Mouse (Mus musculus): ENCODE measurements around the gene Hira. TPM values are rescaled to one million over a fixed set of nuclear protein-coding genes. Genes with fewer than 3 reads are reported as not detected.

The Hira gene
- polyA plus RNA-seq (2015; fragmentation: Nextera tagmentation; extraction: Ambion mirVana): 11.1 and 11.2 TPM in 2 replicates

GRCm38 (mm10) chr16:18876442-18877308 lies at the start of gene Hira, which contains the start of gene Mrpl40:
Gene Hira, plus strand, starts transcription at chr16:18877037.
Gene Mrpl40, minus strand, starts transcription at chr16:18876862.
- DNase-seq (ENCODE audit: low spot score): peak; percentile 92
- peak within 1 kb of the TSS; percentile 92 for H3K9ac ChIP-seq (ENCODE audit: low read depth, low read length)
- peak within 1 kb of the TSS; percentile 90 for H3K4me2 ChIP-seq (ENCODE audit: low read length)
- H3K4me3 ChIP-seq (replicated peaks; ENCODE audit: low read depth, low read length): peak within 1 kb of the TSS; percentile 95
- TF ChIP-seq CTCF (IDR thresholded peaks at IDR 0.05; ENCODE audit: low read depth): peak; percentile 26; the same call in 1 of the 2 replicates
- under 1% methylated on average over 84 of the region's 93 CpGs for WGBS
- H3K27ac ChIP-seq: peak within 1 kb of the TSS; percentile 97
- H3K9me3 ChIP-seq (replicated peaks; ENCODE audit: low read length): no peaks in the 10 kb centered on the region
- H3K36me3 ChIP-seq (ENCODE audit: insufficient read depth, low read length): peaks cover 24% of the 10 kb centered on the region
- no peaks in the 10 kb centered on the region for H3K27me3 ChIP-seq (ENCODE audit: insufficient read depth, low read length)
- peak; percentile 95 for ATAC-seq (replicated peaks; ENCODE audit: low FRiP score, low read depth)
- peaks cover 8% of the 10 kb centered on the region; the same call in 1 of the 2 replicates for H3K4me1 ChIP-seq (replicated peaks; ENCODE audit: insufficient read depth, low read length)

- no peak for DNase-seq (ENCODE audit: low spot score)
- Histone ChIP-seq H3K27ac (0 out of 2 replicates have a peak overlapping the region, but pooled peaks have one; percentile 25), H3K4me2 (ENCODE audit: low read length) (no peak overlapping the region), H3K27me3 (ENCODE audit: insufficient read depth, low read length) (no peaks in the 10 kb centered on the region), H3K9ac (ENCODE audit: low read depth, low read length) (no peak overlapping the region), H3K4me3 (replicated peaks; ENCODE audit: low read depth, low read length) (no peak overlapping the region), H3K9me3 (replicated peaks; ENCODE audit: low read length) (no peaks in the 10 kb centered on the region), H3K36me3 (ENCODE audit: insufficient read depth, low read length) (peaks cover 56% of the 10 kb centered on the region), H3K4me1 (replicated peaks; ENCODE audit: insufficient read depth, low read length) (no peaks in the 10 kb centered on the region)
- WGBS: 93% methylated on average over 3 of the region's 3 CpGs
- no peak for TF ChIP-seq CTCF (IDR thresholded peaks at IDR 0.05; ENCODE audit: low read depth)
- ATAC-seq (replicated peaks; ENCODE audit: low FRiP score, low read depth): peak; percentile 74
Measured at GRCm38 (mm10) chr16:18828630-18829029, 48.2 kb upstream of the Hira start.

- no peak overlapping the region for H3K9ac ChIP-seq (ENCODE audit: low read depth, low read length)
- no peaks in the 10 kb centered on the region for H3K4me1 ChIP-seq (replicated peaks; ENCODE audit: insufficient read depth, low read length)
- no peak overlapping the region for H3K4me2 ChIP-seq (ENCODE audit: low read length)
- TF ChIP-seq CTCF (IDR thresholded peaks at IDR 0.05; ENCODE audit: low read depth): no peak
- no peak overlapping the region for H3K27ac ChIP-seq
- no peak overlapping the region for H3K4me3 ChIP-seq (replicated peaks; ENCODE audit: low read depth, low read length)
- 83% methylated on average over 6 of the region's 6 CpGs for WGBS
- no peaks in the 10 kb centered on the region for H3K27me3 ChIP-seq (ENCODE audit: insufficient read depth, low read length)
- H3K36me3 ChIP-seq (ENCODE audit: insufficient read depth, low read length): peaks cover 59% of the 10 kb centered on the region
- DNase-seq (ENCODE audit: low spot score) (no peak), ATAC-seq (replicated peaks; ENCODE audit: low FRiP score, low read depth) (peak; percentile 66; the same call in 1 of the 2 replicates)
- H3K9me3 ChIP-seq (replicated peaks; ENCODE audit: low read length): no peaks in the 10 kb centered on the region
Measured at GRCm38 (mm10) chr16:18829102-18829501, 47.7 kb upstream of the Hira start.

GRCm38 (mm10) chr16:18833486-18833885 lies 43.4 kb upstream of the Hira start:
- WGBS: 64% methylated on average over 2 of the region's 2 CpGs
- Histone ChIP-seq H3K9me3 (replicated peaks; ENCODE audit: low read length) (no peaks in the 10 kb centered on the region), H3K36me3 (ENCODE audit: insufficient read depth, low read length) (peaks cover 30% of the 10 kb centered on the region)

GRCm38 (mm10) chr16:18836073-18836467 lies 40.8 kb upstream of the Hira start:
- Histone ChIP-seq H3K9me3 (replicated peaks; ENCODE audit: low read length) (no peaks in the 10 kb centered on the region), H3K4me1 (replicated peaks; ENCODE audit: insufficient read depth, low read length) (0 out of 2 replicates have a peak, but pooled peaks cover 4% of the 10 kb centered on the region), H3K27ac (no peak overlapping the region), H3K9ac (ENCODE audit: low read depth, low read length) (no peak overlapping the region), H3K4me2 (ENCODE audit: low read length) (peak overlapping the region; percentile 75), H3K4me3 (replicated peaks; ENCODE audit: low read depth, low read length) (peak overlapping the region; percentile 93), H3K27me3 (ENCODE audit: insufficient read depth, low read length) (no peaks in the 10 kb centered on the region), H3K36me3 (ENCODE audit: insufficient read depth, low read length) (peaks cover 26% of the 10 kb centered on the region; the same call in 1 of the 2 replicates)
- 23% methylated on average over 3 of the region's 3 CpGs for WGBS
- DNase-seq (ENCODE audit: low spot score) (peak; percentile 13), ATAC-seq (replicated peaks; ENCODE audit: low FRiP score, low read depth) (peak; percentile 31; the same call in 1 of the 2 replicates)
- TF ChIP-seq CTCF (IDR thresholded peaks at IDR 0.05; ENCODE audit: low read depth): no peak

More at GRCm38 (mm10) chr16:18833486-18833885, 43.4 kb upstream of the Hira start:
- ATAC-seq (replicated peaks; ENCODE audit: low FRiP score, low read depth): no peak
- H3K27ac ChIP-seq: no peak overlapping the region
- 0 out of 2 replicates have a peak, but pooled peaks cover 4% of the 10 kb centered on the region for H3K4me1 ChIP-seq (replicated peaks; ENCODE audit: insufficient read depth, low read length)
- DNase-seq (ENCODE audit: low spot score): no peak
- H3K4me2 ChIP-seq (ENCODE audit: low read length): no peak overlapping the region
- no peaks in the 10 kb centered on the region for H3K27me3 ChIP-seq (ENCODE audit: insufficient read depth, low read length)
- H3K9ac ChIP-seq (ENCODE audit: low read depth, low read length): no peak overlapping the region
- TF ChIP-seq CTCF (IDR thresholded peaks at IDR 0.05; ENCODE audit: low read depth): peak; percentile 21; the same call in 1 of the 2 replicates
- H3K4me3 ChIP-seq (replicated peaks; ENCODE audit: low read depth, low read length): no peak overlapping the region

GRCm38 (mm10) chr16:18836468-18837208 lies 40.2 kb upstream of the Hira start, which contains the start of the genes 2510002D24Rik and Gm28539:
Gene 2510002D24Rik, plus strand, starts transcription at chr16:18836578.
Gene Gm28539, plus strand, starts transcription at chr16:18836584.
- H3K36me3 ChIP-seq (ENCODE audit: insufficient read depth, low read length): peaks cover 22% of the 10 kb centered on the region; the same call in 1 of the 2 replicates
- under 1% methylated on average over 46 of the region's 46 CpGs for WGBS
- DNase-seq (ENCODE audit: low spot score) (peak; percentile 89), ATAC-seq (replicated peaks; ENCODE audit: low FRiP score, low read depth) (peak; percentile 99)
- no peak for TF ChIP-seq CTCF (IDR thresholded peaks at IDR 0.05; ENCODE audit: low read depth)
- H3K9ac ChIP-seq (ENCODE audit: low read depth, low read length): peak within 1 kb of the TSS; percentile 82
- H3K9me3 ChIP-seq (replicated peaks; ENCODE audit: low read length): no peaks in the 10 kb centered on the region
- peak within 1 kb of the TSS; percentile 75 for H3K4me2 ChIP-seq (ENCODE audit: low read length)
- H3K27me3 ChIP-seq (ENCODE audit: insufficient read depth, low read length): no peaks in the 10 kb centered on the region
- H3K4me1 ChIP-seq (replicated peaks; ENCODE audit: insufficient read depth, low read length): 0 out of 2 replicates have a peak, but pooled peaks cover 4% of the 10 kb centered on the region
- H3K27ac ChIP-seq: peak within 1 kb of the TSS; percentile 85
- peak within 1 kb of the TSS; percentile 93 for H3K4me3 ChIP-seq (replicated peaks; ENCODE audit: low read depth, low read length)

Data from kidney, postnatal 0 days (tissue).